Mouse (Mus musculus) thymus, adult 2 months (tissue): ENCODE results near the gene Trmt10b.

Source experiments
- CTCF ChIP-seq: fragments of 200-500 bp; IDR thresholded peaks from 2 replicates; pipeline ENCODE4 v1.5.1; 2012; ENCODE audit warnings: mild to moderate bottlenecking, control low read depth, low read length, moderate library complexity, borderline replicate concordance; ENCODE audit not compliant: control insufficient read depth, poor library complexity, insufficient read depth; ENCODE audit errors: extremely low read depth
- POLR2A ChIP-seq: fragments of 200-500 bp; IDR thresholded peaks from 2 replicates; pipeline ENCODE4 v1.6.1; 2012; ENCODE audit warnings: mild to moderate bottlenecking, low read length, control low read depth, moderate library complexity; ENCODE audit not compliant: control insufficient read depth, poor library complexity, insufficient read depth; ENCODE audit errors: extremely low read depth

DNA sequence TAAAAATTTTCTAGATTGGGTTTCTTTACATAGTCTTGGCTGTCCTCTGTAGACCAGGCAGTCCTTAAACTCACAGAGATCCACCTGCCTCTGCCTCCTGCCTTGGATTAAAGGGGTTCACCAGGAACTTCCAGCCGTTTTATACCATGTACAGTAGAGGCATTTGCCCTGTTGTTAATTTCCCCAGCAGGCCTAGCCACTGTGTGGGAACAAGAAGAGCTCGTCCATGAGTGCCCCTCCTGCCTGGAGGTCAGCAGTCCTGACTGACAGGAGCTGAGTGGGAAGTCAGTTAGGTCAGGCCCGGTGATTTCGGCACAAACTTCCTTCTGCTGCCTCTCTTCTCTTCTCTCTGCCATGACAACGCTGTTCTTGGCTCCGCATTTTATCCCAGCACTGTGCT lies 11.7 kb downstream of the Trmt10b start:
- TF ChIP-seq CTCF (no peak), POLR2A (no peak)
